Mouse (Mus musculus) stomach, embryonic 14.5 days (tissue): ENCODE measurements around the gene Frrs1l. TPM values are rescaled to one million over a fixed set of nuclear protein-coding genes. Genes with fewer than 3 reads are reported as not detected.

Experiments
- ATAC-seq: fragments of 200-750 bp; cut with Nextera tagmentation; 2 replicates; pipeline ENCODE4 v1.8.0; 2017; ENCODE audit warnings: low read depth, moderate TSS enrichment; ENCODE audit not compliant: insufficient number of reproducible peaks, insufficient read depth, low FRiP score
- H3K27ac ChIP-seq: fragments of 300-500 bp; sonication (generic); 2 replicates; pipeline ENCODE4 v1.5.1; 2014; ENCODE audit warnings: mild to moderate bottlenecking, low read length, moderate library complexity, mixed read lengths
- H3K27me3 ChIP-seq: fragments of 300-500 bp; sonication (generic); 2 replicates; pipeline ENCODE4 v1.6.1; 2014; ENCODE audit warnings: low read length, control low read depth, mixed read lengths; ENCODE audit not compliant: control insufficient read depth, insufficient read depth
- H3K36me3 ChIP-seq: fragments of 300-500 bp; sonication (generic); 2 replicates; pipeline ENCODE4 v1.6.1; 2014; ENCODE audit warnings: mild to moderate bottlenecking, control low read depth, low read length, moderate library complexity, mixed read lengths; ENCODE audit not compliant: control insufficient read depth, insufficient read depth
- H3K4me1 ChIP-seq: fragments of 300-500 bp; sonication (generic); 2 replicates; pipeline ENCODE4 v1.6.1; 2014; ENCODE audit warnings: low read length, control low read depth, mixed read lengths; ENCODE audit not compliant: control insufficient read depth, insufficient read depth
- H3K4me2 ChIP-seq: fragments of 300-500 bp; sonication (generic); replicated peaks from 2 replicates; pipeline ENCODE4 v1.6.1; 2014; ENCODE audit warnings: low read depth, low read length, control low read depth
- H3K4me3 ChIP-seq: fragments of 300-500 bp; sonication (generic); 2 replicates; pipeline ENCODE4 v1.5.1; 2014; ENCODE audit warnings: low read depth, low read length, control low read depth
- H3K9ac ChIP-seq: fragments of 300-500 bp; sonication (generic); replicated peaks from 2 replicates; pipeline ENCODE4 v1.6.1; 2014; ENCODE audit warnings: low read depth, mild to moderate bottlenecking, control low read depth, low read length, moderate library complexity, mixed read lengths
- H3K9me3 ChIP-seq: fragments of 300-500 bp; sonication (generic); 2 replicates; pipeline ENCODE4 v1.6.1; 2016; ENCODE audit warnings: low read depth, low read length, control low read depth; ENCODE audit not compliant: control insufficient read depth
- WGBS: fragments of 180-500 bp; shearing (Covaris S2); extraction: QIAGEN DNeasy Blood & Tissue Kit; methylation state at CpG from one replicate; pipeline ENCODE4 v1.1.7; 2014; 5-methylcytosine and 5-hydroxymethylcytosine counted together
- polyA plus RNA-seq: library from polyadenylated mRNA; unstranded; fragments of >200 nt; fragmentation: Nextera tagmentation; extraction: Ambion mirVana; gene quantifications from 2 replicates; pipeline ENCODE4 v1.2.1, GENCODE M21; 2014

The Frrs1l gene
- polyA plus RNA-seq, 1 experiment from 2014 or later: 1.6 TPM

- Histone ChIP-seq H3K27ac (no peak overlapping the region), H3K4me3 (no peak overlapping the region), H3K9ac (no peak overlapping the region), H3K4me2 (no peak overlapping the region), H3K36me3 (no peaks in the 10 kb centered on the region), H3K9me3 (no peaks in the 10 kb centered on the region), H3K4me1 (no peaks in the 10 kb centered on the region), H3K27me3 (no peaks in the 10 kb centered on the region)
- 77% methylated on average over 12 of the region's 12 CpGs for WGBS
- ATAC-seq: no peak
Observed at GRCm38 (mm10) chr4:56961320-56961925, 28.8 kb downstream of the Frrs1l start.

DNA sequence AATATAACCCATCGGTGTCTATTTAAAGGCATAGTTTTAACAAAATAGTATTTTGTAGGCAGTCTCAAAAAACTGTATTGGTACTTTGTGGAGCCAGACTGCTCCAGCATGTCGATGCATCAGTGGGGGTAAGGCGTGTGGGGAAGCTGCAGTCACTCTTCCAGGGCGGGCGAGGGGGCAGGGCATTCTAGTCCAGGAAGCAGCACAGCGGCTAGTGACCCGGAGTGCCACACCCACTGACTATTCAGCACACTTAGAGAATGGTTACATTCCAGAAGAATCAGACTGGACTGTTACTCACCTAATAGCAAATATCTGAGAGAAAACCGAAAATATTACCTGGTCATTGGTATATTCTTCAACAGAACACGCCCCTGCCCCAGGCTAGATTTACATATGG lies 32.7 kb downstream of the Frrs1l start:
- H3K4me3 ChIP-seq: no peak overlapping the region
- no peak overlapping the region for H3K27ac ChIP-seq
- no peaks in the 10 kb centered on the region for H3K36me3 ChIP-seq
- no peak overlapping the region for H3K9ac ChIP-seq
- 48% methylated on average over 9 of the region's 9 CpGs for WGBS
- no peaks in the 10 kb centered on the region for H3K9me3 ChIP-seq
- no peaks in the 10 kb centered on the region for H3K27me3 ChIP-seq
- ATAC-seq: no peak; the same call in 1 of the 2 replicates
- no peaks in the 10 kb centered on the region for H3K4me1 ChIP-seq
- H3K4me2 ChIP-seq: no peak overlapping the region

GRCm38 (mm10) chr4:56953235-56953634 lies 37.0 kb downstream of the Frrs1l start:
- 66% methylated on average over 6 of the region's 6 CpGs for WGBS
- no peaks in the 10 kb centered on the region for H3K9me3 ChIP-seq
- H3K4me3 ChIP-seq: no peak overlapping the region
- no peaks in the 10 kb centered on the region for H3K4me1 ChIP-seq
- no peak for ATAC-seq
- H3K9ac ChIP-seq: no peak overlapping the region
- no peaks in the 10 kb centered on the region for H3K36me3 ChIP-seq
- no peaks in the 10 kb centered on the region for H3K27me3 ChIP-seq
- H3K4me2 ChIP-seq: no peak overlapping the region
- H3K27ac ChIP-seq: no peak overlapping the region

DNA sequence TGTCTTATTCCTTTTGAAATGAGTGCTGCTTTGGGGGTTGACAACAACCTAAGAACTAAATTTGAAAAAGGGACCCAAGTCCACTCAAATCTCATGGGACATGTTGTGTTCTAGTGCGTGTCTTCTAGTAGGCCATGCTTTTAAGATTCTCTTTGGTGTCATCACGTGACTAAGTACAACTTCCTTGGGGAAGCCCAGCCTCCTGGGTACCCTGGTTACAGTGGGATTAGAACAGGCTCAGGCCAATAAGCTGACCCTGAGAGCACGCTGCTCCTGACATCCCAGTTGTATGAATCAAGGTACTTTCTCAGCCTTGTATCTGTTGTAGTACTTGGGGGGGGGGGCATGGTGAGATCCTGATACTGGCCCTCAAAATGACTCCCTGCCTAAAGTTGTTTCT lies 38.5 kb downstream of the Frrs1l start:
- Histone ChIP-seq H3K4me2 (no peak overlapping the region), H3K9me3 (no peaks in the 10 kb centered on the region), H3K27me3 (no peaks in the 10 kb centered on the region), H3K27ac (no peak overlapping the region), H3K4me1 (no peaks in the 10 kb centered on the region), H3K36me3 (no peaks in the 10 kb centered on the region), H3K4me3 (no peak overlapping the region), H3K9ac (no peak overlapping the region)
- no peak for ATAC-seq
- WGBS: 89% methylated on average over 3 of the region's 3 CpGs

DNA sequence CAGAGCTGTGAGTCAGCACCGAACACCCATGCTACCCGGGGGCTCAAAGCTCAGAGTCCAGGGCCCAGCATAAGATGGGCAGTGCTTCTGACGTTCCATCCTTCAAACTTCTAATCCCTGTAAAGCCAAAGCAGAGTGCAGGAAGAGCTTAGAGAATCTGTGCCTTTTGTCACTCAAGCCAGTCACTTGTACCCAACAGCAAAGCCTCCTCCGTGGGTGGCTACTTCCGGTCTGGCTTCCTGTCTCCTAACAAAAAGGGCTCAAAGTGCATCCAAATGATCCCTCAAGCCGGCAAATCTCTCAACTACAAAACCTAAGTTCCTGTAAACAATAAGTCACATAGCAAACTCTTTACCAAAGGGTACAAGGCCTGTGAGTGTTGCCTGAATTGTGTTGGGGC lies 40.7 kb downstream of the Frrs1l start:
- H3K27me3 ChIP-seq: no peaks in the 10 kb centered on the region
- no peaks in the 10 kb centered on the region for H3K36me3 ChIP-seq
- no peak for ATAC-seq
- H3K4me1 ChIP-seq: peaks cover 14% of the 10 kb centered on the region
- H3K9me3 ChIP-seq: no peaks in the 10 kb centered on the region
- H3K4me3 ChIP-seq: no peak overlapping the region
- H3K9ac ChIP-seq: no peak overlapping the region
- no peak overlapping the region for H3K4me2 ChIP-seq
- H3K27ac ChIP-seq: no peak overlapping the region
- 69% methylated on average over 6 of the region's 6 CpGs for WGBS

- H3K27ac ChIP-seq: peak within 1 kb of the TSS; percentile 94
- peak within 1 kb of the TSS; percentile 91 for H3K4me3 ChIP-seq
- WGBS: under 1% methylated on average over 99 of the region's 107 CpGs
- peak; percentile 95 for ATAC-seq
- peak within 1 kb of the TSS; percentile 90 for H3K4me2 ChIP-seq
- H3K9me3 ChIP-seq: no peaks in the 10 kb centered on the region
- H3K4me1 ChIP-seq: peaks cover 28% of the 10 kb centered on the region
- H3K27me3 ChIP-seq: no peaks in the 10 kb centered on the region
- H3K9ac ChIP-seq: peak within 1 kb of the TSS; percentile 84
- H3K36me3 ChIP-seq: no peaks in the 10 kb centered on the region
Observed at GRCm38 (mm10) chr4:56946641-56947640, 43.2 kb downstream of the Frrs1l start, which contains the start of gene Tmem245. Gene Tmem245, minus strand, starts transcription at chr4:56947437.

- H3K4me2 ChIP-seq: peak overlapping the region; percentile 90
- no peaks in the 10 kb centered on the region for H3K9me3 ChIP-seq
- under 1% methylated on average over 14 of the region's 14 CpGs for WGBS
- H3K4me3 ChIP-seq: peak overlapping the region; percentile 91
- H3K9ac ChIP-seq: peak overlapping the region; percentile 84
- H3K36me3 ChIP-seq: no peaks in the 10 kb centered on the region
- no peaks in the 10 kb centered on the region for H3K27me3 ChIP-seq
- peak overlapping the region; percentile 94; the same call in 1 of the 2 replicates for H3K27ac ChIP-seq
- no peak for ATAC-seq
- H3K4me1 ChIP-seq: peaks cover 28% of the 10 kb centered on the region
Observed at GRCm38 (mm10) chr4:56946180-56946579, 44.0 kb downstream of the Frrs1l start.

DNA sequence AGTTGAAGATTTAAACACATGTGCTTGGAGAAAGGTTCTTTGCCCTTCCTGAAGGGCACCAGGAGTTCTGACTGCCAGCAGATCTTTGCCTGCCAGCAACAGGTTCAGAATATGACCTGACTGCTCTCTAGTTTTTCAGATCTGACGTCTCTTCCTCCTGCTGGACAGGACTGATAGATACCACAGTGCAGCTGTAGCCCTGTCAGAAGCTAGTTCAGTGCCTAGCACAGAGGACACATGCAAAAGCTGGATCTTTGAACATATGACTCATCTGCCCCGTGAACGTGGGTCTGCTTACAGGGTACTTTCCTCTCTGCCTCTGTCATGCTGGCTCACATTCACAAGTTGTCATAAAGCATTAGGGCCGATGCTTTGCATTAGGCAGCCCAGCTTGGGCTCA lies 45.9 kb downstream of the Frrs1l start:
- no peaks in the 10 kb centered on the region for H3K9me3 ChIP-seq
- ATAC-seq: no peak
- H3K4me3 ChIP-seq: no peak overlapping the region
- H3K27me3 ChIP-seq: no peaks in the 10 kb centered on the region
- whole genome bisulfite sequencing: 48% methylated on average over 4 of the region's 4 CpGs
- H3K9ac ChIP-seq: no peak overlapping the region
- peaks cover 33% of the 10 kb centered on the region for H3K4me1 ChIP-seq
- H3K27ac ChIP-seq: no peak overlapping the region
- H3K4me2 ChIP-seq: no peak overlapping the region
- H3K36me3 ChIP-seq: no peaks in the 10 kb centered on the region
